Mouse (Mus musculus) kidney, adult 2 months (tissue): Measurements from ENCODE around the gene Cela3b. TPM values are rescaled to one million over a fixed set of nuclear protein-coding genes. Genes with fewer than 3 reads are reported as not detected.

Experiments
- DNase-seq: peaks from one replicate; pipeline ENCODE4 v3.0.0; 2021
- H3K27ac ChIP-seq: fragments of 200-500 bp; 2 replicates; pipeline ENCODE4 v1.5.1; 2012; ENCODE audit warnings: low read depth, low read length, control low read depth, inconsistent platforms; ENCODE audit not compliant: insufficient read depth
- H3K27me3 ChIP-seq: fragments of 200-500 bp; replicated peaks from 2 replicates; pipeline ENCODE4 v1.6.1; 2012; ENCODE audit warnings: mild to moderate bottlenecking, moderate library complexity, low read length, inconsistent platforms; ENCODE audit not compliant: control insufficient read depth, insufficient read depth
- H3K36me3 ChIP-seq: fragments of 200-500 bp; 2 replicates; pipeline ENCODE4 v1.6.1; 2012; ENCODE audit warnings: mild to moderate bottlenecking, moderate library complexity, low read length, inconsistent platforms; ENCODE audit not compliant: control insufficient read depth, insufficient read depth
- H3K4me1 ChIP-seq: fragments of 200-500 bp; 2 replicates; pipeline ENCODE4 v1.6.1; 2011; ENCODE audit warnings: low read length; ENCODE audit not compliant: control insufficient read depth, insufficient read depth
- H3K4me3 ChIP-seq: fragments of 200-500 bp; 2 replicates; pipeline ENCODE4 v1.5.1; 2011; ENCODE audit warnings: mild to moderate bottlenecking, low read depth, low read length, control low read depth; ENCODE audit not compliant: insufficient read depth
- CTCF ChIP-seq: fragments of 200-500 bp; conservative IDR thresholded peaks from 2 replicates; pipeline ENCODE4 v1.5.1; 2011; ENCODE audit warnings: low read depth, mild to moderate bottlenecking, control low read depth, low read length, moderate library complexity, mixed read lengths; ENCODE audit not compliant: insufficient read depth, insufficient read length
- POLR2A ChIP-seq: fragments of 200-500 bp; IDR thresholded peaks from one replicate; pipeline ENCODE4 v1.6.1; 2011; ENCODE audit warnings: low read depth, low read length, control low read depth
- WGBS: fragments of 180-500 bp; shearing (Covaris S2); methylation state at CpG from one replicate; pipeline ENCODE4 v1.1.7; 2018; 5-methylcytosine and 5-hydroxymethylcytosine counted together
- polyA plus RNA-seq: library from polyadenylated mRNA; depleted of rRNA; stranded (reverse); fragments of >200 nt; gene quantifications from 2 replicates; pipeline ENCODE4 v1.2.3, GENCODE M21; 2012

Cela3b gene
- polyA plus RNA-seq, 1 experiment = not detected

DNA sequence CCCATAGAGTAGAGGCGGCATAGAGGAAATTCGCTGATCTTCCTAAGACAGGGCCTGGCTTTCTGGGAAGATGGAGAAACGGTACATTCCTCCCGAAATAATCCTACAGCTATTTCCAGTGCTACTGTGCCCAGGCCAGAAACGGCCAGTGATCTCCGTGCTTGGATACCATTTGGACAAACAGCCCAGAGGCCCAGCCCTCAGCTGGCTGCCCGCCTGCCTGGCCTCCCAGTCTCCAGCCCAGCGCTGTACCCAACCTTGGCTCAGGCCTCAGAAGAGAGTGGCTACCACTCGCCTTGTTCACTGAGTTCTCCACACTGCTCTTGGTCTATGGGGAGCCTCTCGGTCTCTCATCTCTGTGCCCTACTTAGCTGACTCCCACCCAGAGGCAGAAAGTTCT lies 19.4 kb upstream of the Cela3b start:
- Histone ChIP-seq H3K4me3 (no peak overlapping the region), H3K27me3 (no peaks in the 10 kb centered on the region), H3K36me3 (no peaks in the 10 kb centered on the region), H3K27ac (no peak overlapping the region), H3K4me1 (peaks cover 3% of the 10 kb centered on the region; the same call in 1 of the 2 replicates)
- TF ChIP-seq POLR2A (no peak), CTCF (no peak)
- no peak for DNase-seq
- WGBS = 79% methylated on average over 10 of the region's 10 CpGs

DNA sequence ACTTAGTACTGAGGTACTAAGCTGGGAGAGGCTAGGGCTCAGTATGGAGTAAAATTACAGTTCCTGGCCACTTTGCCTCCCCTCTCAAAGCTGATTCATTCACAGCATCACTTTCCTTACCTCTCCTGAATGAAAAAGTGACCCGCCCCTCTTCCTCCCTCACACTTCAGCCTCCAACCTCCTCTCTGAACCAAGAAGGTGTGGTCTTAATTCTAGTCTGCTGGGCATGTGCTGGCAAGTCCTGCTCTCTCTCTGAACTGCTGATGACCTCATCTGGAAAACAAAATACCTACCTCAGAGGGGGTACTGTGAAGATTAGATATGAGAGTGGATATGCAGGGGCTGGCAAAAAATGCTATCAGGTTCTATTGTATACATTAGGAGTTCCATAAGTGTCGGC lies 18.8 kb upstream of the Cela3b start:
- no peak for TF ChIP-seq POLR2A
- no peak for TF ChIP-seq CTCF
- Histone ChIP-seq H3K27ac (no peak overlapping the region), H3K4me1 (peaks cover 3% of the 10 kb centered on the region; the same call in 1 of the 2 replicates), H3K4me3 (no peak overlapping the region), H3K36me3 (no peaks in the 10 kb centered on the region), H3K27me3 (no peaks in the 10 kb centered on the region)
- no peak for DNase-seq
- 88% methylated on average over 2 of the region's 2 CpGs for WGBS

DNA sequence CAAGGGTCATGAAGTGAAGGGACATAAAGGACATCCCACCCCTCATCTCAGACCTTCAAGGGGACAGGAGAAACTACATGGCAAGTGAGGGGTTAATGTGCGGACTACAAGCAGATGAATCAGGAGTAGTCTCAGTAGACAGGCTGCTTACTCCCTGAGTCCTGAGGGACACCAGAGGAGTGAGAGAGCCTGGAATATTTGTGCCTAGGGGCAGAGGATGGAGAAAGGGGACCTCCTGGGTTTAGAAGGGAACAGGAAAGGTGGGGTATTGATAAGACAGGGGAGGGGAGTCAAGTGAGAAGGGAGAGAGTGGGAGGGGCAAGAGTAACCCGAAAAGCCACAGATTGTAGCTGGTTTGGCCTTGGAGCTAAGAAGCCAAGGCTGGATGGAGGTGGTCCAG lies 18.3 kb upstream of the Cela3b start:
- WGBS = 44% methylated on average over 2 of the region's 2 CpGs
- Histone ChIP-seq H3K27ac (no peak overlapping the region), H3K4me1 (peaks cover 3% of the 10 kb centered on the region; the same call in 1 of the 2 replicates), H3K4me3 (no peak overlapping the region), H3K36me3 (no peaks in the 10 kb centered on the region), H3K27me3 (no peaks in the 10 kb centered on the region)
- no peak for TF ChIP-seq POLR2A
- no peak for TF ChIP-seq CTCF
- DNase-seq = no peak

GRCm38 (mm10) chr4:137448197-137448596 lies 17.9 kb upstream of the Cela3b start:
- Histone ChIP-seq H3K4me3 (no peak overlapping the region), H3K27ac (no peak overlapping the region), H3K27me3 (no peaks in the 10 kb centered on the region), H3K4me1 (peaks cover 3% of the 10 kb centered on the region; the same call in 1 of the 2 replicates), H3K36me3 (no peaks in the 10 kb centered on the region)
- DNase-seq = peak; percentile 35
- TF ChIP-seq CTCF (no peak), POLR2A (no peak)
- 13% methylated on average over 6 of the region's 6 CpGs for WGBS

GRCm38 (mm10) chr4:137447363-137448196 lies 17.2 kb upstream of the Cela3b start:
- Histone ChIP-seq H3K36me3 (no peaks in the 10 kb centered on the region), H3K4me3 (no peak overlapping the region), H3K27ac (no peak overlapping the region), H3K4me1 (peaks cover 3% of the 10 kb centered on the region; the same call in 1 of the 2 replicates), H3K27me3 (no peaks in the 10 kb centered on the region)
- TF ChIP-seq CTCF (no peak), POLR2A (no peak)
- DNase-seq = peak; percentile 48
- 51% methylated on average over 7 of the region's 7 CpGs for WGBS

GRCm38 (mm10) chr4:137445881-137446280 lies 15.5 kb upstream of the Cela3b start:
- Histone ChIP-seq H3K27ac (no peak overlapping the region), H3K36me3 (no peaks in the 10 kb centered on the region), H3K4me3 (no peak overlapping the region), H3K4me1 (peaks cover 3% of the 10 kb centered on the region; the same call in 1 of the 2 replicates), H3K27me3 (no peaks in the 10 kb centered on the region)
- TF ChIP-seq CTCF = no peak
- no peak for TF ChIP-seq POLR2A
- no peak for DNase-seq
- 89% methylated on average over 4 of the region's 4 CpGs for WGBS

GRCm38 (mm10) chr4:137443625-137444024 lies 13.3 kb upstream of the Cela3b start:
- H3K36me3 ChIP-seq = no peaks in the 10 kb centered on the region
- peaks cover 3% of the 10 kb centered on the region; the same call in 1 of the 2 replicates for H3K4me1 ChIP-seq
- no peak overlapping the region for H3K27ac ChIP-seq
- peak; percentile 73 for DNase-seq
- H3K27me3 ChIP-seq = no peaks in the 10 kb centered on the region
- WGBS = 31% methylated on average over 5 of the region's 5 CpGs
- no peak for TF ChIP-seq POLR2A
- peak; percentile 81 for TF ChIP-seq CTCF
- no peak overlapping the region for H3K4me3 ChIP-seq
